Mouse (Mus musculus) neural tube, embryonic 14.5 days (tissue): ENCODE measurements around the gene Cnot6l. TPM values are rescaled to one million over a fixed set of nuclear protein-coding genes. Genes with fewer than 3 reads are reported as not detected.

Experiments
- ATAC-seq: fragments of 200-750 bp; cut with Nextera tagmentation; 2 replicates; pipeline ENCODE4 v1.8.0; 2017; ENCODE audit warnings: low read depth, mild to moderate bottlenecking, moderate TSS enrichment, moderate library complexity
- H3K27ac ChIP-seq: fragments of 300-500 bp; sonication (generic); 2 replicates; pipeline ENCODE4 v1.5.1; 2014; ENCODE audit warnings: low read depth, mild to moderate bottlenecking, control low read depth, low read length, moderate library complexity, mixed read lengths
- H3K27me3 ChIP-seq: fragments of 300-500 bp; sonication (generic); 2 replicates; pipeline ENCODE4 v1.6.1; 2014; ENCODE audit warnings: low read length; ENCODE audit not compliant: control insufficient read depth, insufficient read depth
- H3K36me3 ChIP-seq: fragments of 300-500 bp; sonication (generic); 2 replicates; pipeline ENCODE4 v1.6.1; 2014; ENCODE audit warnings: low read length, mixed read lengths; ENCODE audit not compliant: control insufficient read depth, insufficient read depth
- H3K4me1 ChIP-seq: fragments of 300-500 bp; sonication (generic); 2 replicates; pipeline ENCODE4 v1.6.1; 2014; ENCODE audit warnings: low read length; ENCODE audit not compliant: control insufficient read depth, insufficient read depth
- H3K4me2 ChIP-seq: fragments of 300-500 bp; sonication (generic); 2 replicates; pipeline ENCODE4 v1.6.1; 2014; ENCODE audit warnings: mild to moderate bottlenecking, low read depth, low read length, control low read depth
- H3K4me3 ChIP-seq: fragments of 300-500 bp; sonication (generic); 2 replicates; pipeline ENCODE4 v1.5.1; 2014; ENCODE audit warnings: low read depth, low read length, control low read depth, mixed read lengths
- H3K9ac ChIP-seq: fragments of 300-500 bp; sonication (generic); replicated peaks from 2 replicates; pipeline ENCODE4 v1.6.1; 2014; ENCODE audit warnings: low read depth, mild to moderate bottlenecking, control low read depth, low read length, mixed read lengths
- H3K9me3 ChIP-seq: fragments of 300-500 bp; sonication (generic); 2 replicates; pipeline ENCODE4 v1.6.1; 2016; ENCODE audit warnings: low read length; ENCODE audit not compliant: control insufficient read depth
- WGBS: fragments of 180-500 bp; shearing (Covaris S2); extraction: QIAGEN DNeasy Blood & Tissue Kit; methylation state at CpG from one replicate; pipeline ENCODE4 v1.1.7; 2014; 5-methylcytosine and 5-hydroxymethylcytosine counted together
- polyA plus RNA-seq: library from polyadenylated mRNA; unstranded; fragments of >200 nt; fragmentation: Nextera tagmentation; extraction: Ambion mirVana; gene quantifications from 2 replicates; pipeline ENCODE4 v1.2.1, GENCODE M21; 2014

Cnot6l gene
- polyA plus RNA-seq, 1 experiment from 2014 or later = 20.0 TPM

GRCm38 (mm10) chr5:96196547-96197052, 32.6 kb upstream of the Cnot6l start:
- H3K27me3 ChIP-seq = no peaks in the 10 kb centered on the region
- 62% methylated on average over 2 of the region's 2 CpGs for WGBS
- ATAC-seq = no peak

GRCm38 (mm10) chr5:96191251-96191650, 27.3 kb upstream of the Cnot6l start:
- H3K27ac ChIP-seq = no peak overlapping the region
- H3K4me3 ChIP-seq = no peak overlapping the region
- no peak overlapping the region for H3K9ac ChIP-seq
- WGBS = 67% methylated on average over 4 of the region's 4 CpGs
- H3K27me3 ChIP-seq = no peaks in the 10 kb centered on the region
- no peaks in the 10 kb centered on the region for H3K9me3 ChIP-seq
- no peaks in the 10 kb centered on the region for H3K36me3 ChIP-seq
- H3K4me2 ChIP-seq = no peak overlapping the region
- ATAC-seq = no peak
- no peaks in the 10 kb centered on the region for H3K4me1 ChIP-seq

More at GRCm38 (mm10) chr5:96196547-96197052, 32.6 kb upstream of the Cnot6l start:
- Histone ChIP-seq H3K36me3 (no peaks in the 10 kb centered on the region), H3K4me3 (no peak overlapping the region), H3K9me3 (no peaks in the 10 kb centered on the region), H3K27ac (no peak overlapping the region), H3K4me1 (no peaks in the 10 kb centered on the region), H3K9ac (no peak overlapping the region), H3K4me2 (no peak overlapping the region)

GRCm38 (mm10) chr5:96189761-96190160, 25.8 kb upstream of the Cnot6l start:
- 91% methylated on average over 1 of the region's 1 CpGs for WGBS

GRCm38 (mm10) chr5:96183987-96184386, 20.0 kb upstream of the Cnot6l start:
- H3K9ac ChIP-seq = no peak overlapping the region
- H3K4me2 ChIP-seq = no peak overlapping the region
- H3K4me3 ChIP-seq = no peak overlapping the region
- ATAC-seq = no peak
- H3K27ac ChIP-seq = no peak overlapping the region
- H3K36me3 ChIP-seq = no peaks in the 10 kb centered on the region
- H3K27me3 ChIP-seq = no peaks in the 10 kb centered on the region
- no peaks in the 10 kb centered on the region for H3K9me3 ChIP-seq
- 66% methylated on average over 2 of the region's 2 CpGs for WGBS
- H3K4me1 ChIP-seq = no peaks in the 10 kb centered on the region

More at GRCm38 (mm10) chr5:96189761-96190160, 25.8 kb upstream of the Cnot6l start:
- no peak overlapping the region for H3K9ac ChIP-seq
- no peak overlapping the region for H3K27ac ChIP-seq
- H3K4me2 ChIP-seq = no peak overlapping the region
- no peak overlapping the region for H3K4me3 ChIP-seq
- H3K27me3 ChIP-seq = no peaks in the 10 kb centered on the region
- ATAC-seq = no peak
- no peaks in the 10 kb centered on the region for H3K9me3 ChIP-seq
- H3K4me1 ChIP-seq = no peaks in the 10 kb centered on the region
- H3K36me3 ChIP-seq = no peaks in the 10 kb centered on the region

- no peaks in the 10 kb centered on the region for H3K36me3 ChIP-seq
- whole genome bisulfite sequencing = 62% methylated on average over 2 of the region's 2 CpGs
Observed at GRCm38 (mm10) chr5:96183211-96183610, 19.2 kb upstream of the Cnot6l start.

GRCm38 (mm10) chr5:96176879-96177358, 12.9 kb upstream of the Cnot6l start:
- Histone ChIP-seq H3K9me3 (no peaks in the 10 kb centered on the region), H3K27ac (no peak overlapping the region), H3K4me2 (no peak overlapping the region), H3K36me3 (no peaks in the 10 kb centered on the region), H3K9ac (no peak overlapping the region), H3K27me3 (no peaks in the 10 kb centered on the region), H3K4me3 (no peak overlapping the region), H3K4me1 (no peaks in the 10 kb centered on the region)
- ATAC-seq = no peak
- WGBS = 79% methylated on average over 11 of the region's 11 CpGs

More at GRCm38 (mm10) chr5:96183211-96183610, 19.2 kb upstream of the Cnot6l start:
- Histone ChIP-seq H3K9me3 (no peaks in the 10 kb centered on the region), H3K9ac (no peak overlapping the region), H3K4me3 (no peak overlapping the region), H3K27me3 (no peaks in the 10 kb centered on the region), H3K27ac (no peak overlapping the region), H3K4me2 (no peak overlapping the region), H3K4me1 (no peaks in the 10 kb centered on the region)
- ATAC-seq = no peak

- ATAC-seq = no peak
- H3K4me1 ChIP-seq = no peaks in the 10 kb centered on the region
- H3K4me2 ChIP-seq = no peak overlapping the region
- no peak overlapping the region for H3K4me3 ChIP-seq
- WGBS = 39% methylated on average over 9 of the region's 9 CpGs
- no peaks in the 10 kb centered on the region for H3K36me3 ChIP-seq
- no peak overlapping the region for H3K27ac ChIP-seq
- no peak overlapping the region for H3K9ac ChIP-seq
- no peaks in the 10 kb centered on the region for H3K9me3 ChIP-seq
- H3K27me3 ChIP-seq = no peaks in the 10 kb centered on the region
Observed at GRCm38 (mm10) chr5:96176121-96176520, 12.2 kb upstream of the Cnot6l start.

- Histone ChIP-seq H3K4me2 (no peak overlapping the region), H3K9ac (no peak overlapping the region), H3K27me3 (no peaks in the 10 kb centered on the region), H3K4me3 (no peak overlapping the region), H3K36me3 (no peaks in the 10 kb centered on the region), H3K9me3 (no peaks in the 10 kb centered on the region), H3K27ac (no peak overlapping the region), H3K4me1 (no peaks in the 10 kb centered on the region)
- ATAC-seq = no peak
- 89% methylated on average over 4 of the region's 4 CpGs for WGBS
Observed at GRCm38 (mm10) chr5:96171765-96172164, 7.8 kb upstream of the Cnot6l start.

- WGBS = 83% methylated on average over 3 of the region's 3 CpGs
Observed at GRCm38 (mm10) chr5:96170443-96170842, 6.5 kb upstream of the Cnot6l start.

More at GRCm38 (mm10) chr5:96170443-96170842, 6.5 kb upstream of the Cnot6l start:
- Histone ChIP-seq H3K9me3 (no peaks in the 10 kb centered on the region), H3K4me2 (no peak overlapping the region), H3K4me3 (no peak overlapping the region), H3K27me3 (no peaks in the 10 kb centered on the region), H3K9ac (no peak overlapping the region), H3K36me3 (no peaks in the 10 kb centered on the region), H3K27ac (no peak overlapping the region), H3K4me1 (no peaks in the 10 kb centered on the region)
- ATAC-seq = no peak
